11 mouse cellular contexts compared by ENCODE assay signal in the genomic region with DNA sequence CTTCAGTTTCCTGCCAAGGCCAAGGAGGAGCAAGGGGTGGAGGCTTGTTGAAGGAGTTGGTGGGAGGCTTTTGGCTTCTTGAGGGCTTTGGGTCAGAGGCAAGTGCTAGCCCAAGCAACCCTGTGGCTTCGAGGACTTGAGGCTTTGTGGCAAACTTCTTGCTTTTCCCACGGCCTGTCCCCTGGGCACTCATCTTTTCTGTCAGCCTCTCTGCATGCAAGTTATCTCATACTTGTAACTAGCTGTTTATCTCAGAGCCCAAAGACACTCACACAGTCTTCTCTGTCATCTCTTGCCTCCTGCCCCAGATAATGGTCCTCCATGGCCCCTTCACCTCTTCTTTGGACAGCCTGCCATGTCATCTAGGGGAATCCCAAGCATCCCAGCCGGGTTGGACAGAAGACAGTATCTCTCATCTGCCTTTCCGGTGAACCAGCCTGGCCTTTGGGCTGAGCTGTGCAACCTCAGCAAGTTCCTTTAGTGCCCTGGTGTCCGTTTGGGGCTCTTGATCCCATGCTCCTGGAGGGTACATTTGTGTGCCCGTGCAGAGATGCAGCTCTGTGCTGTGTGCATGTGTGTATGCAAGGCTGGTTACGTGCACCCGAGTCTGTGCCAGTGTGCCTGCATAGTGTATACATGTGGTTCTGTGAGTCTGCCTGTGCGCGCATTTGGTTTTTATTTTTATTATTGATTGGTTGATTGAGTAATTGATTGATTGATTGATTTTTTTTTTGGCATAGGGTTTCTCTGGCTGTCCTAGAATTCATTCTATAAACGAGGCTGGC. TPM values are rescaled to one million over a fixed set of nuclear protein-coding genes. Genes with fewer than 3 reads are reported as not detected.
DNase-seq lines count a peak whose midpoint lies in the region; ATAC-seq and TF ChIP-seq lines count a peak whose summit lies in the region.
"Had no signal": no experiment of that assay in that cellular context is flagged by ENCODE, and none has a peak within 500 bp of the region (broad histone marks: within the 10 kb centered on the region; RNA-seq: fewer than 3 reads in every experiment).

No protein-coding gene starts in this region.

- TF ChIP-seq POLR2A in MEL (IDR thresholded peaks at IDR 0.05; ENCODE audit: control insufficient read depth in 1 of 2, insufficient read depth in 1 of 2, low read depth in 1 of 2, low read length in 2 of 2, poor library complexity in 1 of 2) = no peak

- H3K4me2 ChIP-seq in hindbrain, embryonic 16.5 days (ENCODE audit: low read length) = no peak overlapping the region
- H3K4me2 ChIP-seq in liver, embryonic 13.5 days = peak overlapping the region; percentile 95

- ATAC-seq in hindbrain, embryonic 16.5 days = no peak
- peak; percentile 35 for ATAC-seq in liver, embryonic 13.5 days (ENCODE audit: low read depth)

- no peaks in the 10 kb centered on the region for H3K79me2 ChIP-seq in MEL (ENCODE audit: control insufficient read depth, insufficient read depth, low read length, poor library complexity)

- H3K36me3 ChIP-seq in hindbrain, embryonic 10.5 days = peaks cover 27% of the 10 kb centered on the region
- 0 out of 2 replicates have a peak, but pooled peaks cover 1% of the 10 kb centered on the region for H3K36me3 ChIP-seq in hindbrain, embryonic 16.5 days (ENCODE audit: control insufficient read depth, insufficient read depth, low read length)
- peaks cover 0 to 43% of the 10 kb centered on the region in 2 experiments; a peak in 2 of 4 replicates for H3K36me3 ChIP-seq in MEL (ENCODE audit: control insufficient read depth in 1 of 2, insufficient read depth in 2 of 2, low read length in 2 of 2)
- H3K36me3 ChIP-seq in liver, embryonic 13.5 days = peaks cover 51% of the 10 kb centered on the region

- H3K9me3 ChIP-seq in hindbrain, embryonic 10.5 days = no peaks in the 10 kb centered on the region
- H3K9me3 ChIP-seq in hindbrain, embryonic 16.5 days (ENCODE audit: control insufficient read depth, low read length) = no peaks in the 10 kb centered on the region
- H3K9me3 ChIP-seq in MEL (replicated peaks; ENCODE audit: insufficient read depth, low read length) = no peaks in the 10 kb centered on the region
- H3K9me3 ChIP-seq in liver, embryonic 13.5 days (replicated peaks) = no peaks in the 10 kb centered on the region
- H3K9me3 ChIP-seq: neural tube, embryonic 13.5 days had no signal

- no peak for TF ChIP-seq RAD21 in MEL (IDR thresholded peaks at IDR 0.05; ENCODE audit: low read depth, low read length)

- no peak overlapping the region for H3K9ac ChIP-seq in hindbrain, embryonic 16.5 days (ENCODE audit: low read depth, low read length)
- H3K9ac ChIP-seq in MEL (ENCODE audit: control insufficient read depth, low read depth, low read length, poor library complexity, severe bottlenecking) = 0 out of 2 replicates have a peak overlapping the region, but pooled peaks have one; percentile 6
- peak overlapping the region; percentile 100 for H3K9ac ChIP-seq in liver, embryonic 13.5 days

- TF ChIP-seq EP300 in MEL (IDR thresholded peaks at IDR 0.05; ENCODE audit: low read depth in 1 of 2, low read length in 2 of 2) = peak; percentile 64 to 67

- TF ChIP-seq CTCF in MEL (IDR thresholded peaks at IDR 0.05 in 2 of 3, conservative IDR thresholded peaks at IDR 0.05 in 1 of 3; ENCODE audit: control insufficient read depth in 1 of 3, insufficient read depth in 1 of 3, low read depth in 2 of 3, low read length in 3 of 3, poor library complexity in 1 of 3, severe bottlenecking in 1 of 3) = no peak

- H3K27ac ChIP-seq in hindbrain, embryonic 10.5 days = peak overlapping the region; percentile 71
- no peak overlapping the region for H3K27ac ChIP-seq in hindbrain, embryonic 16.5 days (ENCODE audit: low read depth, low read length)
- H3K27ac ChIP-seq in MEL (ENCODE audit: control insufficient read depth, low read depth, low read length) = peak overlapping the region; percentile 26
- H3K27ac ChIP-seq in liver, embryonic 13.5 days = peak overlapping the region; percentile 100
- H3K27ac ChIP-seq: neural tube, embryonic 13.5 days had no signal

- peak overlapping the region; percentile 16; the same call in 1 of the 2 replicates for H3K4me3 ChIP-seq in hindbrain, embryonic 10.5 days
- no peak overlapping the region for H3K4me3 ChIP-seq in hindbrain, embryonic 16.5 days (ENCODE audit: low read length)
- no peak overlapping the region for H3K4me3 ChIP-seq in MEL (ENCODE audit: control insufficient read depth in 1 of 2, insufficient read depth in 1 of 2, low read depth in 2 of 2, low read length in 2 of 2)
- H3K4me3 ChIP-seq in liver, embryonic 13.5 days (replicated peaks) = peak overlapping the region; percentile 100
- H3K4me3 ChIP-seq: neural tube, embryonic 13.5 days had no signal

- 85% methylated on average over 11 of the region's 11 CpGs for WGBS in hindbrain, embryonic 10.5 days
- WGBS in hindbrain, embryonic 16.5 days = 86% methylated on average over 11 of the region's 11 CpGs
- 38% methylated on average over 11 of the region's 11 CpGs for WGBS in liver, embryonic 13.5 days (ENCODE audit: insufficient replicate concordance)

- DNase-seq in hindbrain, embryonic 10.5 days (ENCODE audit: low spot score) = no peak
- DNase-seq in MEL (ENCODE audit: low read depth, low spot score) = peak; percentile 50
- peak; percentile 73 for DNase-seq in c-Kit-positive CD71-positive TER-119-positive erythroid progenitor cells, embryonic 14.5 days (ENCODE audit: low spot score)
- DNase-seq in liver, embryonic 13.5 days = peak; percentile 72
- no peak for DNase-seq in cerebellum, adult 11 months
- no peak for DNase-seq in kidney, postnatal 14 days
- DNase-seq: adrenal gland, postnatal 14 days; lung, postnatal 14 days; thymus, postnatal 4 days had no signal

- H3K27me3 ChIP-seq in hindbrain, embryonic 10.5 days (ENCODE audit: insufficient read depth, poor library complexity, severe bottlenecking) = peaks cover 63% of the 10 kb centered on the region
- H3K27me3 ChIP-seq in hindbrain, embryonic 16.5 days (replicated peaks; ENCODE audit: control insufficient read depth, insufficient read depth, low read length) = peaks cover 11% of the 10 kb centered on the region
- H3K27me3 ChIP-seq in MEL (ENCODE audit: control insufficient read depth in 1 of 2, insufficient read depth in 2 of 2, low read length in 2 of 2) = no peaks in the 10 kb centered on the region
- no peaks in the 10 kb centered on the region for H3K27me3 ChIP-seq in liver, embryonic 13.5 days

- peaks cover 60% of the 10 kb centered on the region for H3K4me1 ChIP-seq in hindbrain, embryonic 10.5 days (replicated peaks)
- peaks cover 22% of the 10 kb centered on the region for H3K4me1 ChIP-seq in hindbrain, embryonic 16.5 days (ENCODE audit: control insufficient read depth, insufficient read depth, low read depth, low read length)
- H3K4me1 ChIP-seq in MEL (ENCODE audit: control insufficient read depth in 1 of 2, insufficient read depth in 2 of 2, low read length in 2 of 2) = peaks cover 36 to 56% of the 10 kb centered on the region in 2 experiments
- H3K4me1 ChIP-seq in liver, embryonic 13.5 days (replicated peaks) = peaks cover 99% of the 10 kb centered on the region

TF ChIP-seq in MEL, 35 proteins besides CTCF, POLR2A, EP300 and RAD21 (continues in another document):
- TF ChIP-seq ELF1 (IDR thresholded peaks at IDR 0.05; ENCODE audit: low read depth, low read length) = no peak
- no peak for TF ChIP-seq GABPA (IDR thresholded peaks at IDR 0.05; ENCODE audit: low read depth, low read length)
- TF ChIP-seq TBP (IDR thresholded peaks at IDR 0.05; ENCODE audit: low read depth, low read length) = peak; percentile 76
- peak; percentile 40; the same call in 1 of the 2 replicates for TF ChIP-seq RCOR1 (IDR thresholded peaks at IDR 0.05; ENCODE audit: low read depth, low read length)
- TF ChIP-seq CHD1 (IDR thresholded peaks at IDR 0.05; ENCODE audit: low read depth, low read length) = no peak
- peak; percentile 23; the same call in 1 of the 2 replicates for TF ChIP-seq TAL1 (IDR thresholded peaks at IDR 0.05; ENCODE audit: low read length)
- TF ChIP-seq GATA1 (IDR thresholded peaks at IDR 0.05; ENCODE audit: low read depth, low read length) = peak; percentile 82
- no peak for TF ChIP-seq KAT2A (conservative IDR thresholded peaks at IDR 0.05; ENCODE audit: low read depth, low read length)
- 0 out of 2 replicates have a peak, but pooled peaks have one; percentile 19 for TF ChIP-seq MYC (IDR thresholded peaks at IDR 0.05; ENCODE audit: low read depth, low read length)
- TF ChIP-seq MEF2A (IDR thresholded peaks at IDR 0.05; ENCODE audit: extremely low read depth, insufficient replicate concordance, low read depth, low read length, poor library complexity, severe bottlenecking) = no peak
- TF ChIP-seq USF2 (IDR thresholded peaks at IDR 0.05; ENCODE audit: borderline replicate concordance in 1 of 2, insufficient read depth in 1 of 2, low read depth in 1 of 2, low read length in 2 of 2) = no peak
- TF ChIP-seq HCFC1 (IDR thresholded peaks at IDR 0.05; ENCODE audit: low read depth, low read length) = no peak
- no peak for TF ChIP-seq POLR2AphosphoS5 (IDR thresholded peaks at IDR 0.05; ENCODE audit: borderline replicate concordance, low read depth, low read length)
- no peak for TF ChIP-seq ZC3H11A (IDR thresholded peaks at IDR 0.05; ENCODE audit: low read depth, low read length)
- TF ChIP-seq MXI1 (IDR thresholded peaks at IDR 0.05; ENCODE audit: low read depth, low read length) = no peak
- TF ChIP-seq ZNF384 (IDR thresholded peaks at IDR 0.05; ENCODE audit: low read depth, low read length) = no peak
- no peak for TF ChIP-seq MAZ (IDR thresholded peaks at IDR 0.05; ENCODE audit: low read depth, low read length)
- TF ChIP-seq ZMIZ1 (IDR thresholded peaks at IDR 0.05; ENCODE audit: low read depth, low read length) = no peak

RNA-seq across cellular contexts. Expression of gene Arhgap23, which starts 27.8 kb away (rescaled TPM):
- polyA plus RNA-seq in hindbrain, embryonic 10.5 days (2016; fragmentation: Nextera tagmentation; extraction: Ambion mirVana) = 2.7 and 4.0 TPM in 2 replicates
- 8.5 and 9.4 TPM in 2 replicates for polyA plus RNA-seq in hindbrain, embryonic 16.5 days (2015; fragmentation: Nextera tagmentation; extraction: Ambion mirVana)
- 1.7 and 1.8 TPM in 2 replicates for total RNA-seq in MEL (2012; rRNA removed)
- 1 to 10 TPM in 1 of 2 experiments, not detected in 1; 7.5 TPM for polyA plus RNA-seq in MEL (2012; ENCODE audit: insufficient read depth in 1 of 2, insufficient read length in 2 of 2, low read depth in 1 of 2, low replicate concordance in 2 of 2, missing spikeins in 1 of 2)
- 6.2 and 6.8 TPM in 2 replicates for polyA plus RNA-seq in liver, embryonic 13.5 days (2015; fragmentation: Nextera tagmentation; extraction: Ambion mirVana)

RNA-seq across cellular contexts. Expression of gene 4933428G20Rik, which starts 57.1 kb away (rescaled TPM):
- polyA plus RNA-seq in hindbrain, embryonic 10.5 days (2016; fragmentation: Nextera tagmentation; extraction: Ambion mirVana) = 0.59 and 0.66 TPM in 2 replicates
- polyA plus RNA-seq in hindbrain, embryonic 16.5 days (2015; fragmentation: Nextera tagmentation; extraction: Ambion mirVana) = 0.85 and 0.87 TPM in 2 replicates
- not detected in 2 replicates for total RNA-seq in MEL (2012; rRNA removed)
- under 1 TPM in 1 of 2 experiments, not detected in 1; 0.15 TPM for polyA plus RNA-seq in MEL (2012; ENCODE audit: insufficient read depth in 1 of 2, insufficient read length in 2 of 2, low read depth in 1 of 2, low replicate concordance in 2 of 2, missing spikeins in 1 of 2)
- 0.75 and 0.81 TPM in 2 replicates for polyA plus RNA-seq in liver, embryonic 13.5 days (2015; fragmentation: Nextera tagmentation; extraction: Ambion mirVana)
- total RNA-seq: adrenal gland, postnatal 14 days had no signal

Comparison
In these comparisons a context has a peak if more than half of its experiments do, and no peak if none do; other contexts are left out.
1. H3K4me3 ChIP-seq: peak in hindbrain, embryonic 10.5 days (single experiment) and liver, embryonic 13.5 days (single experiment); none in hindbrain, embryonic 16.5 days (single experiment) and MEL (0 of 2).
2. DNase-seq: peak in MEL (single experiment), c-Kit-positive CD71-positive TER-119-positive erythroid progenitor cells, embryonic 14.5 days (single experiment) and liver, embryonic 13.5 days (single experiment); none in hindbrain, embryonic 10.5 days (single experiment), cerebellum, adult 11 months (single experiment) and kidney, postnatal 14 days (single experiment).